Comparison of ENCODE assay signal across 34 mouse cellular contexts in genomic region chr13:109287465-109287864, GRCm38 (mm10).
"Had no signal": no experiment of that assay in that cellular context is flagged by ENCODE, and none has a peak within 500 bp of the region (broad histone marks: within the 10 kb centered on the region; RNA-seq: fewer than 3 reads in every experiment).

No protein-coding gene starts in this region.

- H3K4me1 ChIP-seq: heart, embryonic 12.5 days; heart, embryonic 13.5 days; heart, embryonic 15.5 days; hindbrain, embryonic 10.5 days; hindbrain, embryonic 12.5 days; hindbrain, embryonic 15.5 days; intestine, embryonic 15.5 days; kidney, embryonic 15.5 days had no signal

- H3K27me3 ChIP-seq: heart, embryonic 12.5 days; heart, embryonic 13.5 days; heart, embryonic 15.5 days; hindbrain, embryonic 12.5 days; hindbrain, embryonic 13.5 days; hindbrain, embryonic 15.5 days; intestine, embryonic 15.5 days; kidney, embryonic 15.5 days had no signal

- DNase-seq: heart, postnatal 10 days; heart, postnatal 14 days; heart, postnatal 36 days; heart, postnatal 4 days; kidney, adult 11 months; kidney, adult 18-20 months; kidney, adult 2 months; kidney, adult 8-10 months; kidney, adult 9 months; kidney, postnatal 10 days; kidney, postnatal 14 days; kidney, postnatal 25 days; kidney, postnatal 36 days; kidney, postnatal 4 days; layer of hippocampus, adult 9-11 months; layer of hippocampus, postnatal 36 days had no signal

- H3K4me3 ChIP-seq: heart, embryonic 12.5 days; heart, embryonic 13.5 days; heart, embryonic 15.5 days; hindbrain, embryonic 10.5 days; hindbrain, embryonic 12.5 days; hindbrain, embryonic 13.5 days; hindbrain, embryonic 15.5 days; intestine, embryonic 15.5 days; kidney, embryonic 15.5 days; layer of hippocampus, adult 2 months had no signal

- H3K9ac ChIP-seq: heart, embryonic 12.5 days; heart, embryonic 13.5 days; heart, embryonic 15.5 days; hindbrain, embryonic 12.5 days; hindbrain, embryonic 13.5 days; hindbrain, embryonic 14.5 days; hindbrain, embryonic 15.5 days; intestine, embryonic 15.5 days; kidney, embryonic 15.5 days had no signal

- H3K4me2 ChIP-seq: heart, embryonic 11.5 days; heart, embryonic 12.5 days; heart, embryonic 13.5 days; heart, embryonic 15.5 days; hindbrain, embryonic 12.5 days; hindbrain, embryonic 13.5 days; hindbrain, embryonic 14.5 days; hindbrain, embryonic 15.5 days; intestine, embryonic 15.5 days; kidney, embryonic 15.5 days had no signal

- ATAC-seq: hindbrain, embryonic 16.5 days; hindbrain, postnatal 0 days; inflammation-experienced regulatory T-cells, adult 6 months; intestine, embryonic 15.5 days; intestine, embryonic 16.5 days; intestine, postnatal 0 days had no signal

- H3K9me3 ChIP-seq: heart, embryonic 12.5 days; heart, embryonic 13.5 days; heart, embryonic 15.5 days; hindbrain, embryonic 10.5 days; hindbrain, embryonic 12.5 days; hindbrain, embryonic 13.5 days; hindbrain, embryonic 15.5 days; intestine, embryonic 15.5 days; kidney, embryonic 15.5 days had no signal

- H3K36me3 ChIP-seq: heart, embryonic 12.5 days; heart, embryonic 13.5 days; heart, embryonic 15.5 days; hindbrain, embryonic 10.5 days; hindbrain, embryonic 12.5 days; hindbrain, embryonic 13.5 days; hindbrain, embryonic 15.5 days; intestine, embryonic 15.5 days; kidney, embryonic 15.5 days had no signal

- H3K27ac ChIP-seq: heart, embryonic 13.5 days; heart, embryonic 15.5 days; hindbrain, embryonic 10.5 days; hindbrain, embryonic 12.5 days; hindbrain, embryonic 13.5 days; hindbrain, embryonic 14.5 days; hindbrain, embryonic 15.5 days; hindbrain, postnatal 0 days; intestine, embryonic 15.5 days; kidney, embryonic 15.5 days; kidney, postnatal 0 days; layer of hippocampus, adult 2 months had no signal
